Mouse (Mus musculus) ES-Bruce4 (cell line): ENCODE results near the gene Nlrx1.

ENCODE experiments used
- CTCF ChIP-seq: IDR thresholded peaks from one replicate; pipeline ENCODE4 v1.8.1; 2011; ENCODE audit warnings: low read depth, low read length
- POLR2A ChIP-seq: IDR thresholded peaks from one replicate; pipeline ENCODE4 v1.8.1; 2011; ENCODE audit warnings: low read length; ENCODE audit not compliant: insufficient read depth

- TF ChIP-seq POLR2A, result no peak
- TF ChIP-seq CTCF, result no peak
Observed at GRCm38 (mm10) chr9:44259014-44259413, 9.4 kb downstream of the Nlrx1 start.
